Mouse (Mus musculus): ENCODE results near the gene Dut. TPM values are rescaled to one million over a fixed set of nuclear protein-coding genes. Genes with fewer than 3 reads are reported as not detected.

Gene Dut
- polyA plus RNA-seq (2014; fragmentation: Nextera tagmentation; extraction: Ambion mirVana) = 270 and 288 TPM in 2 replicates

- H3K27ac ChIP-seq (ENCODE audit: low read depth, low read length) = peak within 1 kb of the TSS; percentile 82
- H3K27me3 ChIP-seq (ENCODE audit: control insufficient read depth, insufficient read depth, low read length) = no peaks in the 10 kb centered on the region
- no peaks in the 10 kb centered on the region for H3K9me3 ChIP-seq (ENCODE audit: control insufficient read depth, low read length)
- H3K4me1 ChIP-seq (replicated peaks; ENCODE audit: control insufficient read depth, insufficient read depth, low read length) = no peaks in the 10 kb centered on the region
- DNase-seq (ENCODE audit: low spot score) = peak; percentile 99
- H3K4me3 ChIP-seq (ENCODE audit: low read depth, low read length) = peak within 1 kb of the TSS; percentile 73
- H3K36me3 ChIP-seq (ENCODE audit: control insufficient read depth, insufficient read depth, low read length) = no peaks in the 10 kb centered on the region; the same call in 1 of the 2 replicates
- peak; percentile 100 for ATAC-seq (replicated peaks; ENCODE audit: low FRiP score)
- H3K9ac ChIP-seq (ENCODE audit: low read length) = peak within 1 kb of the TSS; percentile 95
- under 1% methylated on average over 91 of the region's 96 CpGs for WGBS
- peak within 1 kb of the TSS; percentile 61 for H3K4me2 ChIP-seq (ENCODE audit: low read depth, low read length, severe bottlenecking)
These were observed at the start of gene Dut for GRCm38 (mm10) chr2:125247108-125247961. Dut (plus strand) TSS chr2:125247190.

- Histone ChIP-seq H3K9ac (ENCODE audit: low read length) (no peak overlapping the region), H3K4me3 (ENCODE audit: low read depth, low read length) (no peak overlapping the region), H3K4me2 (ENCODE audit: low read depth, low read length, severe bottlenecking) (no peak overlapping the region), H3K9me3 (ENCODE audit: control insufficient read depth, low read length) (no peaks in the 10 kb centered on the region), H3K4me1 (replicated peaks; ENCODE audit: control insufficient read depth, insufficient read depth, low read length) (no peaks in the 10 kb centered on the region), H3K27ac (ENCODE audit: low read depth, low read length) (no peak overlapping the region), H3K27me3 (ENCODE audit: control insufficient read depth, insufficient read depth, low read length) (no peaks in the 10 kb centered on the region), H3K36me3 (ENCODE audit: control insufficient read depth, insufficient read depth, low read length) (no peaks in the 10 kb centered on the region)
- DNase-seq (ENCODE audit: low spot score) (no peak), ATAC-seq (replicated peaks; ENCODE audit: low FRiP score) (no peak)
- whole genome bisulfite sequencing = 76% methylated on average over 14 of the region's 14 CpGs
These were observed 37.9 kb upstream of the Dut start for GRCm38 (mm10) chr2:125208894-125209596.

GRCm38 (mm10) chr2:125211831-125212510 is 35.0 kb upstream of the Dut start:
- H3K4me1 ChIP-seq (replicated peaks; ENCODE audit: control insufficient read depth, insufficient read depth, low read length) = no peaks in the 10 kb centered on the region
- no peak overlapping the region for H3K27ac ChIP-seq (ENCODE audit: low read depth, low read length)
- no peak for ATAC-seq (replicated peaks; ENCODE audit: low FRiP score)
- H3K9me3 ChIP-seq (ENCODE audit: control insufficient read depth, low read length) = no peaks in the 10 kb centered on the region
- H3K4me2 ChIP-seq (ENCODE audit: low read depth, low read length, severe bottlenecking) = no peak overlapping the region
- no peak for DNase-seq (ENCODE audit: low spot score)
- 76% methylated on average over 10 of the region's 10 CpGs for WGBS
- no peaks in the 10 kb centered on the region for H3K27me3 ChIP-seq (ENCODE audit: control insufficient read depth, insufficient read depth, low read length)
- no peak overlapping the region for H3K4me3 ChIP-seq (ENCODE audit: low read depth, low read length)
- no peak overlapping the region for H3K9ac ChIP-seq (ENCODE audit: low read length)
- H3K36me3 ChIP-seq (ENCODE audit: control insufficient read depth, insufficient read depth, low read length) = no peaks in the 10 kb centered on the region

- DNase-seq (ENCODE audit: low spot score) (peak; percentile 83), ATAC-seq (replicated peaks; ENCODE audit: low FRiP score) (peak; percentile 74)
- no peaks in the 10 kb centered on the region for H3K4me1 ChIP-seq (replicated peaks; ENCODE audit: control insufficient read depth, insufficient read depth, low read length)
- H3K9me3 ChIP-seq (ENCODE audit: control insufficient read depth, low read length) = no peaks in the 10 kb centered on the region
- 4% methylated on average over 3 of the region's 3 CpGs for WGBS
- no peak overlapping the region for H3K4me3 ChIP-seq (ENCODE audit: low read depth, low read length)
- no peaks in the 10 kb centered on the region for H3K27me3 ChIP-seq (ENCODE audit: control insufficient read depth, insufficient read depth, low read length)
- H3K27ac ChIP-seq (ENCODE audit: low read depth, low read length) = no peak overlapping the region
- H3K9ac ChIP-seq (ENCODE audit: low read length) = no peak overlapping the region
- H3K4me2 ChIP-seq (ENCODE audit: low read depth, low read length, severe bottlenecking) = no peak overlapping the region
- H3K36me3 ChIP-seq (ENCODE audit: control insufficient read depth, insufficient read depth, low read length) = no peaks in the 10 kb centered on the region
These were observed 32.4 kb upstream of the Dut start for GRCm38 (mm10) chr2:125214592-125214991.

- Histone ChIP-seq H3K27ac (ENCODE audit: low read depth, low read length) (no peak overlapping the region), H3K9ac (ENCODE audit: low read length) (no peak overlapping the region), H3K4me2 (ENCODE audit: low read depth, low read length, severe bottlenecking) (no peak overlapping the region), H3K27me3 (ENCODE audit: control insufficient read depth, insufficient read depth, low read length) (no peaks in the 10 kb centered on the region), H3K9me3 (ENCODE audit: control insufficient read depth, low read length) (no peaks in the 10 kb centered on the region), H3K4me1 (replicated peaks; ENCODE audit: control insufficient read depth, insufficient read depth, low read length) (no peaks in the 10 kb centered on the region), H3K4me3 (ENCODE audit: low read depth, low read length) (no peak overlapping the region), H3K36me3 (ENCODE audit: control insufficient read depth, insufficient read depth, low read length) (no peaks in the 10 kb centered on the region)
- ATAC-seq (replicated peaks; ENCODE audit: low FRiP score) (no peak), DNase-seq (ENCODE audit: low spot score) (no peak)
- 76% methylated on average over 6 of the region's 6 CpGs for WGBS
These were observed 29.7 kb upstream of the Dut start for GRCm38 (mm10) chr2:125217286-125217685.

- Histone ChIP-seq H3K9me3 (ENCODE audit: control insufficient read depth, low read length) (no peaks in the 10 kb centered on the region), H3K27me3 (ENCODE audit: control insufficient read depth, insufficient read depth, low read length) (no peaks in the 10 kb centered on the region), H3K4me1 (replicated peaks; ENCODE audit: control insufficient read depth, insufficient read depth, low read length) (no peaks in the 10 kb centered on the region), H3K9ac (ENCODE audit: low read length) (no peak overlapping the region), H3K4me3 (ENCODE audit: low read depth, low read length) (no peak overlapping the region), H3K27ac (ENCODE audit: low read depth, low read length) (no peak overlapping the region), H3K36me3 (ENCODE audit: control insufficient read depth, insufficient read depth, low read length) (no peaks in the 10 kb centered on the region), H3K4me2 (ENCODE audit: low read depth, low read length, severe bottlenecking) (no peak overlapping the region)
- no peak for ATAC-seq (replicated peaks; ENCODE audit: low FRiP score)
- no peak for DNase-seq (ENCODE audit: low spot score)
- WGBS = 92% methylated on average over 1 of the region's 1 CpGs
These were observed 28.4 kb upstream of the Dut start for GRCm38 (mm10) chr2:125218566-125218965.

- Histone ChIP-seq H3K4me2 (ENCODE audit: low read depth, low read length, severe bottlenecking) (no peak overlapping the region), H3K4me1 (replicated peaks; ENCODE audit: control insufficient read depth, insufficient read depth, low read length) (no peaks in the 10 kb centered on the region), H3K36me3 (ENCODE audit: control insufficient read depth, insufficient read depth, low read length) (no peaks in the 10 kb centered on the region), H3K4me3 (ENCODE audit: low read depth, low read length) (no peak overlapping the region), H3K27me3 (ENCODE audit: control insufficient read depth, insufficient read depth, low read length) (no peaks in the 10 kb centered on the region), H3K27ac (ENCODE audit: low read depth, low read length) (no peak overlapping the region), H3K9me3 (ENCODE audit: control insufficient read depth, low read length) (no peaks in the 10 kb centered on the region), H3K9ac (ENCODE audit: low read length) (no peak overlapping the region)
- 86% methylated on average over 3 of the region's 3 CpGs for WGBS
- DNase-seq (ENCODE audit: low spot score) = no peak
- no peak for ATAC-seq (replicated peaks; ENCODE audit: low FRiP score)
These were observed 27.7 kb upstream of the Dut start for GRCm38 (mm10) chr2:125219268-125219667.

- Histone ChIP-seq H3K4me2 (ENCODE audit: low read depth, low read length, severe bottlenecking) (no peak overlapping the region), H3K4me1 (replicated peaks; ENCODE audit: control insufficient read depth, insufficient read depth, low read length) (no peaks in the 10 kb centered on the region), H3K9me3 (ENCODE audit: control insufficient read depth, low read length) (no peaks in the 10 kb centered on the region), H3K4me3 (ENCODE audit: low read depth, low read length) (no peak overlapping the region), H3K9ac (ENCODE audit: low read length) (no peak overlapping the region), H3K36me3 (ENCODE audit: control insufficient read depth, insufficient read depth, low read length) (no peaks in the 10 kb centered on the region), H3K27ac (ENCODE audit: low read depth, low read length) (no peak overlapping the region), H3K27me3 (ENCODE audit: control insufficient read depth, insufficient read depth, low read length) (no peaks in the 10 kb centered on the region)
- no peak for DNase-seq (ENCODE audit: low spot score)
- no peak for ATAC-seq (replicated peaks; ENCODE audit: low FRiP score)
- 88% methylated on average over 1 of the region's 1 CpGs for WGBS
These were observed 25.3 kb upstream of the Dut start for GRCm38 (mm10) chr2:125221673-125222072.
